ENCODE assay signal across 19 mouse cellular contexts in the genomic region with DNA sequence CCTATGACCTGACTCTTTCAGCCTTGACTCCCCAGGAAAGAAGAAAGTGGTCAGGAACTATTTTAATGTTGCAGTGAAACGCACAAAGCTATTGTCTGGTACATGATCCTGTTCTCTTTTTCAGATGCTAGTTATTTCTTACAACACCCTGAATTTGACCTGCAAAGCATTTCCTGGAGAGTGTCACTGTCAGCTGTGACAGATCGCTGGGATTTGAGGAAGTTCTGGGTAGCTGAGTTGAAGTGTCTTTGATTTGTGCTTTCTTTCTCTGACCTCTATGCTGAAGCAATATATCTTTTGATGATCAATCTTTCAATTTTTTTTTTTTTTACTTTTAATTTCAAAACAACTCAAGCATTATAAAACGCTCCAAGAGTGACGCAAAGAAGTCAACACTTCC. TPM values are rescaled to one million over a fixed set of nuclear protein-coding genes. Genes with fewer than 3 reads are reported as not detected.
DNase-seq lines count a peak whose midpoint lies in the region; ATAC-seq lines count a peak whose summit lies in the region.
"Had no signal": no experiment of that assay in that cellular context is flagged by ENCODE, and none has a peak within 500 bp of the region (broad histone marks: within the 10 kb centered on the region; RNA-seq: fewer than 3 reads in every experiment).

No protein-coding gene starts in this region.

- peaks cover 14% of the 10 kb centered on the region for H3K4me1 ChIP-seq in kidney, embryonic 15.5 days
- peaks cover 11% of the 10 kb centered on the region; the same call in 1 of the 2 replicates for H3K4me1 ChIP-seq in kidney, embryonic 14.5 days (ENCODE audit: control insufficient read depth, insufficient read depth, low read length)
- peaks cover 16% of the 10 kb centered on the region for H3K4me1 ChIP-seq in midbrain, embryonic 10.5 days

- no peaks in the 10 kb centered on the region for H3K36me3 ChIP-seq in kidney, embryonic 15.5 days
- H3K36me3 ChIP-seq in kidney, embryonic 14.5 days (ENCODE audit: control insufficient read depth, insufficient read depth, low read length) = no peaks in the 10 kb centered on the region
- H3K36me3 ChIP-seq in midbrain, embryonic 10.5 days = no peaks in the 10 kb centered on the region
- H3K36me3 ChIP-seq: hindbrain, embryonic 13.5 days; lung, embryonic 15.5 days; neural tube, embryonic 12.5 days had no signal

- no peaks in the 10 kb centered on the region for H3K9me3 ChIP-seq in kidney, embryonic 15.5 days (replicated peaks)
- no peaks in the 10 kb centered on the region for H3K9me3 ChIP-seq in kidney, embryonic 14.5 days (ENCODE audit: control insufficient read depth, low read length)
- no peaks in the 10 kb centered on the region for H3K9me3 ChIP-seq in midbrain, embryonic 10.5 days (replicated peaks)
- H3K9me3 ChIP-seq: hindbrain, embryonic 13.5 days; lung, embryonic 15.5 days; neural tube, embryonic 12.5 days had no signal

- no peak overlapping the region for H3K9ac ChIP-seq in kidney, embryonic 15.5 days
- no peak overlapping the region for H3K9ac ChIP-seq in kidney, embryonic 14.5 days (ENCODE audit: low read depth, low read length)
- H3K9ac ChIP-seq: forebrain, postnatal 0 days; hindbrain, embryonic 13.5 days; lung, embryonic 15.5 days; neural tube, embryonic 12.5 days had no signal

- WGBS in kidney, embryonic 15.5 days = 31% methylated on average over 4 of the region's 4 CpGs
- 30% methylated on average over 4 of the region's 4 CpGs for WGBS in kidney, embryonic 14.5 days
- 79% methylated on average over 4 of the region's 4 CpGs for WGBS in midbrain, embryonic 10.5 days

- no peak overlapping the region for H3K4me3 ChIP-seq in kidney, embryonic 15.5 days (replicated peaks)
- H3K4me3 ChIP-seq in kidney, embryonic 14.5 days (ENCODE audit: low read length) = no peak overlapping the region
- H3K4me3 ChIP-seq in midbrain, embryonic 10.5 days = no peak overlapping the region
- H3K4me3 ChIP-seq: gastrocnemius, adult 2 months; hindbrain, embryonic 13.5 days; lung, embryonic 15.5 days; neural tube, embryonic 12.5 days had no signal

- DNase-seq in embryo, embryonic 10.5 days (ENCODE audit: low spot score) = peak; percentile 41
- DNase-seq in embryo, embryonic 9.5 days (ENCODE audit: extremely low spot score) = no peak
- peak; percentile 25 for DNase-seq in CD4-positive helper T cell, adult 2 months (ENCODE audit: low read depth, low spot score)
- no peak for DNase-seq in midbrain, embryonic 10.5 days (ENCODE audit: low spot score)
- no peak for DNase-seq in right cerebral cortex, postnatal 14 days
- DNase-seq: adrenal gland, postnatal 14 days; cerebellum, adult 9-10 months; forebrain, postnatal 0 days; gastrocnemius, adult 2 months; liver; midbrain, embryonic 14.5 days; right cerebral cortex, postnatal 4 days had no signal

- no peaks in the 10 kb centered on the region for H3K27me3 ChIP-seq in kidney, embryonic 15.5 days
- H3K27me3 ChIP-seq in kidney, embryonic 14.5 days (ENCODE audit: control insufficient read depth, insufficient read depth, low read length) = no peaks in the 10 kb centered on the region
- peaks cover 41% of the 10 kb centered on the region for H3K27me3 ChIP-seq in midbrain, embryonic 10.5 days (ENCODE audit: low read depth, poor library complexity, severe bottlenecking)
- H3K27me3 ChIP-seq: hindbrain, embryonic 13.5 days; lung, embryonic 15.5 days; neural tube, embryonic 12.5 days had no signal

- no peak for ATAC-seq in kidney, embryonic 15.5 days (replicated peaks; ENCODE audit: low FRiP score)
- no peak for ATAC-seq in kidney, embryonic 14.5 days (ENCODE audit: low FRiP score, low TSS enrichment)
- ATAC-seq in megakaryocyte, adult 5-6 weeks (ENCODE audit: poor library complexity, severe bottlenecking) = peak; percentile 95
- ATAC-seq: forebrain, postnatal 0 days; intestine, embryonic 16.5 days had no signal

- H3K27ac ChIP-seq in kidney, embryonic 15.5 days = 0 out of 2 replicates have a peak overlapping the region, but pooled peaks have one; percentile 32
- no peak overlapping the region for H3K27ac ChIP-seq in kidney, embryonic 14.5 days (ENCODE audit: low read depth, low read length)
- no peak overlapping the region for H3K27ac ChIP-seq in midbrain, embryonic 10.5 days (replicated peaks)
- H3K27ac ChIP-seq: gastrocnemius, adult 2 months; hindbrain, embryonic 13.5 days; lung, embryonic 15.5 days; neural tube, embryonic 12.5 days had no signal

- no peak overlapping the region for H3K4me2 ChIP-seq in kidney, embryonic 15.5 days
- H3K4me2 ChIP-seq in kidney, embryonic 14.5 days (replicated peaks; ENCODE audit: low read depth, low read length) = no peak overlapping the region
- H3K4me2 ChIP-seq: hindbrain, embryonic 13.5 days; lung, embryonic 15.5 days; neural tube, embryonic 12.5 days had no signal

RNA-seq across cellular contexts. Expression of a gene that starts 39.0 kb away (rescaled TPM):
- polyA plus RNA-seq in kidney, embryonic 15.5 days (2015; fragmentation: Nextera tagmentation; extraction: Ambion mirVana) = 85.7 and 88.7 TPM in 2 replicates
- 87.7 and 98.5 TPM in 2 replicates for polyA plus RNA-seq in kidney, embryonic 14.5 days (2014; fragmentation: Nextera tagmentation; extraction: Ambion mirVana)
- total RNA-seq in megakaryocyte, adult 5-6 weeks (2015) = 47.6 and 51.1 TPM in 2 replicates
- total RNA-seq in megakaryocyte, adult 5-6 weeks (2017) = 43.1 and 48.9 TPM in 2 replicates
- polyA plus RNA-seq in midbrain, embryonic 10.5 days (2016; fragmentation: Nextera tagmentation; extraction: Ambion mirVana) = 52.1 and 66.0 TPM in 2 replicates

Comparison
In these comparisons a context has a peak if more than half of its experiments do, and no peak if none do; other contexts are left out.
1. DNase-seq: peak in embryo, embryonic 10.5 days (single experiment) and CD4-positive helper T cell, adult 2 months (single experiment); none in embryo, embryonic 9.5 days (single experiment), midbrain, embryonic 10.5 days (single experiment) and right cerebral cortex, postnatal 14 days (single experiment).